Comparison of ENCODE assay signal across 13 mouse cellular contexts in genomic region chr14:29937466-29937865, GRCm38 (mm10). TPM values are rescaled to one million over a fixed set of nuclear protein-coding genes. Genes with fewer than 3 reads are reported as not detected.
DNase-seq lines count a peak whose midpoint lies in the region; ATAC-seq and TF ChIP-seq lines count a peak whose summit lies in the region.
"Had no signal": no experiment of that assay in that cellular context is flagged by ENCODE, and none has a peak within 500 bp of the region (broad histone marks: within the 10 kb centered on the region; RNA-seq: fewer than 3 reads in every experiment).

No protein-coding gene starts in this region.

- 81% methylated on average over 15 of the region's 15 CpGs for WGBS in hindbrain, embryonic 16.5 days
- WGBS in hindbrain, embryonic 12.5 days = 89% methylated on average over 15 of the region's 15 CpGs
- WGBS in midbrain, embryonic 14.5 days = 45% methylated on average over 15 of the region's 15 CpGs
- 81% methylated on average over 15 of the region's 15 CpGs for WGBS in midbrain, embryonic 11.5 days
- 64% methylated on average over 15 of the region's 15 CpGs for WGBS in stomach, postnatal 0 days

- no peaks in the 10 kb centered on the region for H3K36me3 ChIP-seq in hindbrain, embryonic 16.5 days (ENCODE audit: control insufficient read depth, insufficient read depth, low read length)
- no peaks in the 10 kb centered on the region for H3K36me3 ChIP-seq in hindbrain, embryonic 12.5 days
- H3K36me3 ChIP-seq in midbrain, embryonic 14.5 days (ENCODE audit: control insufficient read depth, insufficient read depth, low read length) = no peaks in the 10 kb centered on the region
- no peaks in the 10 kb centered on the region for H3K36me3 ChIP-seq in midbrain, embryonic 11.5 days (ENCODE audit: control insufficient read depth, insufficient read depth, low read length)
- no peaks in the 10 kb centered on the region for H3K36me3 ChIP-seq in stomach, postnatal 0 days (ENCODE audit: control insufficient read depth, insufficient read depth, low read length)
- H3K36me3 ChIP-seq: heart, embryonic 13.5 days; midbrain, embryonic 12.5 days had no signal

- no peak overlapping the region for H3K4me2 ChIP-seq in hindbrain, embryonic 16.5 days (ENCODE audit: low read length)
- no peak overlapping the region for H3K4me2 ChIP-seq in hindbrain, embryonic 12.5 days (replicated peaks)
- peak overlapping the region; percentile 20 for H3K4me2 ChIP-seq in midbrain, embryonic 14.5 days (ENCODE audit: low read length)
- H3K4me2 ChIP-seq in midbrain, embryonic 11.5 days = no peak overlapping the region
- H3K4me2 ChIP-seq in stomach, postnatal 0 days (replicated peaks; ENCODE audit: low read depth) = no peak overlapping the region
- H3K4me2 ChIP-seq: heart, embryonic 13.5 days; midbrain, embryonic 12.5 days had no signal

- ATAC-seq in cerebellum, adult (ENCODE audit: insufficient number of reproducible peaks, low FRiP score, low TSS enrichment) = no peak
- ATAC-seq in hindbrain, embryonic 16.5 days = 0 out of 2 replicates have a peak, but pooled peaks have one; percentile 58
- ATAC-seq in hindbrain, embryonic 12.5 days (ENCODE audit: low FRiP score) = no peak
- ATAC-seq in midbrain, embryonic 14.5 days (ENCODE audit: low FRiP score, low TSS enrichment) = no peak; the same call in 1 of the 2 replicates
- no peak for ATAC-seq in midbrain, embryonic 11.5 days (ENCODE audit: low FRiP score)
- ATAC-seq in stomach, postnatal 0 days (ENCODE audit: low FRiP score, low TSS enrichment) = no peak
- ATAC-seq: liver, postnatal 0 days had no signal

- H3K4me3 ChIP-seq in hindbrain, embryonic 16.5 days (ENCODE audit: low read length) = no peak overlapping the region
- no peak overlapping the region for H3K4me3 ChIP-seq in hindbrain, embryonic 12.5 days
- H3K4me3 ChIP-seq in midbrain, embryonic 14.5 days (replicated peaks; ENCODE audit: low read depth, low read length) = no peak overlapping the region
- no peak overlapping the region for H3K4me3 ChIP-seq in midbrain, embryonic 11.5 days (ENCODE audit: low read depth, low read length)
- no peak overlapping the region for H3K4me3 ChIP-seq in stomach, postnatal 0 days (ENCODE audit: low read depth, low read length)
- H3K4me3 ChIP-seq: heart, embryonic 13.5 days; midbrain, embryonic 12.5 days had no signal

- H3K27me3 ChIP-seq in hindbrain, embryonic 16.5 days (replicated peaks; ENCODE audit: control insufficient read depth, insufficient read depth, low read length) = no peaks in the 10 kb centered on the region
- no peaks in the 10 kb centered on the region; the same call in none of the 2 replicates for H3K27me3 ChIP-seq in hindbrain, embryonic 12.5 days
- peaks cover 10% of the 10 kb centered on the region; the same call in 1 of the 2 replicates for H3K27me3 ChIP-seq in midbrain, embryonic 14.5 days (ENCODE audit: control insufficient read depth, insufficient read depth, low read length)
- H3K27me3 ChIP-seq in midbrain, embryonic 11.5 days (ENCODE audit: control insufficient read depth, insufficient read depth, low read length) = peaks cover 3% of the 10 kb centered on the region; the same call in 1 of the 2 replicates
- H3K27me3 ChIP-seq in stomach, postnatal 0 days (ENCODE audit: control insufficient read depth, insufficient read depth, low read length) = 0 out of 2 replicates have a peak, but pooled peaks cover 2% of the 10 kb centered on the region

- H3K4me1 ChIP-seq in hindbrain, embryonic 16.5 days (ENCODE audit: control insufficient read depth, insufficient read depth, low read depth, low read length) = peaks cover 4% of the 10 kb centered on the region; the same call in 1 of the 2 replicates
- 0 out of 2 replicates have a peak, but pooled peaks cover 4% of the 10 kb centered on the region for H3K4me1 ChIP-seq in hindbrain, embryonic 12.5 days
- peaks cover 5% of the 10 kb centered on the region; the same call in 1 of the 2 replicates for H3K4me1 ChIP-seq in midbrain, embryonic 14.5 days (ENCODE audit: control insufficient read depth, insufficient read depth, low read length)
- H3K4me1 ChIP-seq in midbrain, embryonic 11.5 days (ENCODE audit: control insufficient read depth, insufficient read depth, low read length) = peaks cover 7% of the 10 kb centered on the region; the same call in 1 of the 2 replicates
- H3K4me1 ChIP-seq in stomach, postnatal 0 days (replicated peaks; ENCODE audit: control insufficient read depth, insufficient read depth) = no peaks in the 10 kb centered on the region

- TF ChIP-seq EP300 in stomach, postnatal 0 days (optimal IDR thresholded peaks at IDR 0.05) = no peak

- H3K9ac ChIP-seq in hindbrain, embryonic 16.5 days (ENCODE audit: low read depth, low read length) = no peak overlapping the region
- no peak overlapping the region for H3K9ac ChIP-seq in hindbrain, embryonic 12.5 days
- no peak overlapping the region for H3K9ac ChIP-seq in midbrain, embryonic 14.5 days (replicated peaks; ENCODE audit: low read length)
- no peak overlapping the region for H3K9ac ChIP-seq in midbrain, embryonic 11.5 days (ENCODE audit: low read length)
- no peak overlapping the region for H3K9ac ChIP-seq in stomach, postnatal 0 days (ENCODE audit: low read length)
- H3K9ac ChIP-seq: heart, embryonic 13.5 days; liver, postnatal 0 days; midbrain, embryonic 12.5 days had no signal

- no peaks in the 10 kb centered on the region for H3K9me3 ChIP-seq in hindbrain, embryonic 16.5 days (ENCODE audit: control insufficient read depth, low read length)
- H3K9me3 ChIP-seq in hindbrain, embryonic 12.5 days (replicated peaks) = 0 out of 2 replicates have a peak, but pooled peaks cover 4% of the 10 kb centered on the region
- H3K9me3 ChIP-seq in midbrain, embryonic 14.5 days (ENCODE audit: control insufficient read depth, low read length) = no peaks in the 10 kb centered on the region
- H3K9me3 ChIP-seq in midbrain, embryonic 11.5 days (ENCODE audit: control insufficient read depth, low read length) = no peaks in the 10 kb centered on the region
- H3K9me3 ChIP-seq in stomach, postnatal 0 days (ENCODE audit: control insufficient read depth, low read length) = no peaks in the 10 kb centered on the region
- H3K9me3 ChIP-seq: heart, embryonic 13.5 days; midbrain, embryonic 12.5 days had no signal

- TF ChIP-seq CTCF in stomach, postnatal 0 days (IDR thresholded peaks at IDR 0.05; ENCODE audit: low read depth) = peak; percentile 56

- no peak overlapping the region for H3K27ac ChIP-seq in hindbrain, embryonic 16.5 days (ENCODE audit: low read depth, low read length)
- no peak overlapping the region for H3K27ac ChIP-seq in hindbrain, embryonic 12.5 days
- no peak overlapping the region for H3K27ac ChIP-seq in midbrain, embryonic 14.5 days (replicated peaks; ENCODE audit: low read depth, low read length)
- no peak overlapping the region for H3K27ac ChIP-seq in midbrain, embryonic 11.5 days (ENCODE audit: low read depth, low read length)
- H3K27ac ChIP-seq in stomach, postnatal 0 days (replicated peaks) = no peak overlapping the region
- H3K27ac ChIP-seq: heart, embryonic 13.5 days; midbrain, embryonic 12.5 days had no signal

- peak; percentile 5 for DNase-seq in cerebellum, adult 9-10 months
- DNase-seq in midbrain, embryonic 14.5 days = peak; percentile 79
- DNase-seq in midbrain, embryonic 11.5 days (ENCODE audit: low spot score, missing footprints) = no peak
- no peak for DNase-seq in stomach, postnatal 0 days (ENCODE audit: low spot score)
- no peak for DNase-seq in heart, adult 18-20 months
- DNase-seq: kidney, adult 11 months; liver, postnatal 0 days; thymus, postnatal 4 days had no signal

RNA-seq across cellular contexts. Expression of gene Selenok, which starts 30.6 kb away (rescaled TPM):
- polyA plus RNA-seq in hindbrain, embryonic 16.5 days (2015; fragmentation: Nextera tagmentation; extraction: Ambion mirVana) = 371 and 398 TPM in 2 replicates
- polyA plus RNA-seq in hindbrain, embryonic 12.5 days (2016; fragmentation: Nextera tagmentation; extraction: Ambion mirVana) = 382 and 390 TPM in 2 replicates
- polyA plus RNA-seq in midbrain, embryonic 14.5 days (2014; fragmentation: Nextera tagmentation; extraction: Ambion mirVana) = 356 and 457 TPM in 2 replicates
- 301 and 306 TPM in 2 replicates for polyA plus RNA-seq in midbrain, embryonic 11.5 days (2014; fragmentation: Nextera tagmentation; extraction: Ambion mirVana)
- polyA plus RNA-seq in stomach, postnatal 0 days (2015; fragmentation: Nextera tagmentation; extraction: Ambion mirVana) = 351 and 372 TPM in 2 replicates
- total RNA-seq in heart, adult 18-20 months (2021) = 10 to 100 TPM; 86.6 to 94.6 TPM

RNA-seq across cellular contexts. Expression of gene Actr8, which starts 40.7 kb away (rescaled TPM):
- 69.9 and 73.8 TPM in 2 replicates for polyA plus RNA-seq in hindbrain, embryonic 16.5 days (2015; fragmentation: Nextera tagmentation; extraction: Ambion mirVana)
- polyA plus RNA-seq in hindbrain, embryonic 12.5 days (2016; fragmentation: Nextera tagmentation; extraction: Ambion mirVana) = 87.1 and 92.8 TPM in 2 replicates
- polyA plus RNA-seq in midbrain, embryonic 14.5 days (2014; fragmentation: Nextera tagmentation; extraction: Ambion mirVana) = 61.0 and 63.8 TPM in 2 replicates
- 74.5 and 77.6 TPM in 2 replicates for polyA plus RNA-seq in midbrain, embryonic 11.5 days (2014; fragmentation: Nextera tagmentation; extraction: Ambion mirVana)
- 27.6 and 28.7 TPM in 2 replicates for polyA plus RNA-seq in stomach, postnatal 0 days (2015; fragmentation: Nextera tagmentation; extraction: Ambion mirVana)
- 10 to 100 TPM; 37.7 to 40.7 TPM for total RNA-seq in heart, adult 18-20 months (2021)

Comparison
In these comparisons a context has a peak if more than half of its experiments do, and no peak if none do; other contexts are left out.
1. DNase-seq: peak in cerebellum, adult 9-10 months (single experiment) and midbrain, embryonic 14.5 days (single experiment); none in midbrain, embryonic 11.5 days (single experiment), stomach, postnatal 0 days (single experiment) and heart, adult 18-20 months (0 of 2).